Mouse (Mus musculus): ENCODE measurements at regions not wholly inside any gene's neighbourhood (a gene's known extent, or its start where the extent isn't known, plus 50 kb on each side); places are given as distances from the start of the nearest gene placed in this dataset.
"Not testable (repeated sequence)": the region's sequence is repeated elsewhere in the genome, so short reads cannot be mapped to it uniquely, and the experiment has no call there.

GRCm38 (mm10) chr2:166305044-166306002 lies 149.9 kb upstream of the Sulf2 start:
- H3K4me2 ChIP-seq: no peak overlapping the region
- no peaks in the 10 kb centered on the region for H3K27me3 ChIP-seq
- no peak overlapping the region for H3K4me3 ChIP-seq (replicated peaks)

GRCm38 (mm10) chr2:166303854-166304253 lies 148.4 kb upstream of the Sulf2 start:
- Histone ChIP-seq H3K4me2 (no peak overlapping the region), H3K9me3 (replicated peaks) (no peaks in the 10 kb centered on the region), H3K27ac (no peak overlapping the region), H3K36me3 (no peaks in the 10 kb centered on the region), H3K27me3 (no peaks in the 10 kb centered on the region), H3K9ac (no peak overlapping the region), H3K4me1 (peaks cover 17% of the 10 kb centered on the region), H3K4me3 (replicated peaks) (no peak overlapping the region)
- ATAC-seq (replicated peaks; ENCODE audit: low FRiP score): no peak
- WGBS: 73% methylated on average over 2 of the region's 2 CpGs

More at GRCm38 (mm10) chr2:166305044-166306002, 149.9 kb upstream of the Sulf2 start:
- no peak overlapping the region for H3K27ac ChIP-seq
- H3K9ac ChIP-seq: no peak overlapping the region
- WGBS: 73% methylated on average over 30 of the region's 30 CpGs
- peaks cover 17% of the 10 kb centered on the region for H3K4me1 ChIP-seq
- H3K9me3 ChIP-seq (replicated peaks): no peaks in the 10 kb centered on the region
- no peak for ATAC-seq (replicated peaks; ENCODE audit: low FRiP score)
- no peaks in the 10 kb centered on the region for H3K36me3 ChIP-seq

- Histone ChIP-seq H3K9me3 (replicated peaks) (no peaks in the 10 kb centered on the region), H3K4me2 (no peak overlapping the region), H3K36me3 (no peaks in the 10 kb centered on the region), H3K9ac (no peak overlapping the region), H3K27ac (no peak overlapping the region), H3K27me3 (no peaks in the 10 kb centered on the region), H3K4me1 (peaks cover 13% of the 10 kb centered on the region), H3K4me3 (replicated peaks) (no peak overlapping the region)
- no peak for ATAC-seq (replicated peaks; ENCODE audit: low FRiP score)
- WGBS: 63% methylated on average over 9 of the region's 9 CpGs
These were observed 145.7 kb upstream of the Sulf2 start for GRCm38 (mm10) chr2:166301161-166301560.

GRCm38 (mm10) chr2:166294672-166295071 lies 139.2 kb upstream of the Sulf2 start:
- Histone ChIP-seq H3K4me2 (peak overlapping the region; percentile 20; the same call in 1 of the 2 replicates), H3K36me3 (no peaks in the 10 kb centered on the region), H3K4me3 (replicated peaks) (no peak overlapping the region), H3K9me3 (replicated peaks) (no peaks in the 10 kb centered on the region), H3K4me1 (peaks cover 55% of the 10 kb centered on the region), H3K9ac (no peak overlapping the region), H3K27me3 (no peaks in the 10 kb centered on the region), H3K27ac (peak overlapping the region; percentile 56)
- no peak for ATAC-seq (replicated peaks; ENCODE audit: low FRiP score)
- 26% methylated on average over 10 of the region's 10 CpGs for WGBS

GRCm38 (mm10) chr2:166292987-166293386 lies 137.5 kb upstream of the Sulf2 start:
- Histone ChIP-seq H3K27me3 (no peaks in the 10 kb centered on the region), H3K36me3 (no peaks in the 10 kb centered on the region), H3K27ac (no peak overlapping the region), H3K4me2 (no peak overlapping the region), H3K9me3 (replicated peaks) (no peaks in the 10 kb centered on the region), H3K4me3 (replicated peaks) (no peak overlapping the region), H3K4me1 (peaks cover 63% of the 10 kb centered on the region), H3K9ac (no peak overlapping the region)
- WGBS: 74% methylated on average over 6 of the region's 6 CpGs
- no peak for ATAC-seq (replicated peaks; ENCODE audit: low FRiP score)

GRCm38 (mm10) chr2:166291266-166291665 lies 135.8 kb upstream of the Sulf2 start:
- 10% methylated on average over 6 of the region's 6 CpGs for WGBS
- Histone ChIP-seq H3K4me1 (peaks cover 62% of the 10 kb centered on the region), H3K9ac (no peak overlapping the region), H3K36me3 (no peaks in the 10 kb centered on the region), H3K27me3 (no peaks in the 10 kb centered on the region), H3K4me2 (peak overlapping the region; percentile 36), H3K4me3 (replicated peaks) (no peak overlapping the region), H3K9me3 (replicated peaks) (no peaks in the 10 kb centered on the region), H3K27ac (peak overlapping the region; percentile 82)
- ATAC-seq (replicated peaks; ENCODE audit: low FRiP score): peak; percentile 87

- H3K4me1 ChIP-seq: peaks cover 59% of the 10 kb centered on the region
- no peak overlapping the region for H3K4me3 ChIP-seq (replicated peaks)
- H3K9ac ChIP-seq: 0 out of 2 replicates have a peak overlapping the region, but pooled peaks have one; percentile 7
- peak overlapping the region; percentile 82 for H3K27ac ChIP-seq
- H3K36me3 ChIP-seq: no peaks in the 10 kb centered on the region
- whole genome bisulfite sequencing: 17% methylated on average over 9 of the region's 9 CpGs
- no peaks in the 10 kb centered on the region for H3K9me3 ChIP-seq (replicated peaks)
- H3K4me2 ChIP-seq: peak overlapping the region; percentile 36
- ATAC-seq (replicated peaks; ENCODE audit: low FRiP score): peak; percentile 52
- no peaks in the 10 kb centered on the region for H3K27me3 ChIP-seq
These were observed 135.4 kb upstream of the Sulf2 start for GRCm38 (mm10) chr2:166290826-166291225.

- no peak for ATAC-seq (replicated peaks; ENCODE audit: low FRiP score)
- H3K9me3 ChIP-seq (replicated peaks): no peaks in the 10 kb centered on the region
- H3K4me3 ChIP-seq (replicated peaks): no peak overlapping the region
- 0 out of 2 replicates have a peak overlapping the region, but pooled peaks have one; percentile 45 for H3K27ac ChIP-seq
- H3K27me3 ChIP-seq: no peaks in the 10 kb centered on the region
- H3K9ac ChIP-seq: no peak overlapping the region
- H3K4me1 ChIP-seq: peaks cover 42% of the 10 kb centered on the region
- 35% methylated on average over 6 of the region's 6 CpGs for WGBS
- no peak overlapping the region for H3K4me2 ChIP-seq
- no peaks in the 10 kb centered on the region for H3K36me3 ChIP-seq
These were observed 133.7 kb upstream of the Sulf2 start for GRCm38 (mm10) chr2:166289198-166289597.

- H3K4me2 ChIP-seq; H3K36me3 ChIP-seq; H3K27me3 ChIP-seq; H3K4me3 ChIP-seq (replicated peaks); H3K9ac ChIP-seq; H3K4me1 ChIP-seq; H3K9me3 ChIP-seq (replicated peaks): not testable (repeated sequence)
- H3K27ac ChIP-seq: peak overlapping the region; percentile 51; the same call in 1 of the 2 replicates
- no CpG with 5 or more reads among the region's 5 CpGs for WGBS
- 0 out of 2 replicates have a peak, but pooled peaks have one; percentile 2 for ATAC-seq (replicated peaks; ENCODE audit: low FRiP score)
These were observed 125.7 kb upstream of the Sulf2 start for GRCm38 (mm10) chr2:166281137-166281536.

GRCm38 (mm10) chr2:166280651-166281127 lies 125.2 kb upstream of the Sulf2 start:
- Histone ChIP-seq H3K27ac (peak overlapping the region; percentile 51; the same call in 1 of the 2 replicates), H3K9ac (no peak overlapping the region), H3K4me1 (peaks cover 6% of the 10 kb centered on the region; the same call in 1 of the 2 replicates), H3K4me3 (replicated peaks) (no peak overlapping the region), H3K27me3 (no peaks in the 10 kb centered on the region), H3K4me2 (no peak overlapping the region), H3K36me3 (no peaks in the 10 kb centered on the region), H3K9me3 (replicated peaks) (no peaks in the 10 kb centered on the region)
- 40% methylated on average over 5 of the region's 5 CpGs for WGBS
- ATAC-seq (replicated peaks; ENCODE audit: low FRiP score): peak; percentile 52; the same call in 1 of the 2 replicates

GRCm38 (mm10) chr2:166279676-166280075 lies 124.2 kb upstream of the Sulf2 start:
- no peak overlapping the region for H3K4me2 ChIP-seq
- H3K4me1 ChIP-seq: peaks cover 6% of the 10 kb centered on the region; the same call in 1 of the 2 replicates
- no peak overlapping the region for H3K4me3 ChIP-seq (replicated peaks)
- H3K27me3 ChIP-seq: no peaks in the 10 kb centered on the region
- no peak overlapping the region for H3K9ac ChIP-seq
- WGBS: 87% methylated on average over 15 of the region's 15 CpGs
- no peak for ATAC-seq (replicated peaks; ENCODE audit: low FRiP score)
- H3K36me3 ChIP-seq: no peaks in the 10 kb centered on the region
- no peaks in the 10 kb centered on the region for H3K9me3 ChIP-seq (replicated peaks)
- H3K27ac ChIP-seq: no peak overlapping the region

GRCm38 (mm10) chr2:166275398-166275797 lies 119.9 kb upstream of the Sulf2 start:
- Histone ChIP-seq H3K4me3 (replicated peaks) (no peak overlapping the region), H3K4me1 (peaks cover 15% of the 10 kb centered on the region), H3K27me3 (no peaks in the 10 kb centered on the region), H3K27ac (no peak overlapping the region), H3K36me3 (no peaks in the 10 kb centered on the region), H3K9me3 (replicated peaks) (no peaks in the 10 kb centered on the region), H3K9ac (no peak overlapping the region), H3K4me2 (no peak overlapping the region)
- ATAC-seq (replicated peaks; ENCODE audit: low FRiP score): no peak
- 84% methylated on average over 8 of the region's 8 CpGs for WGBS

Data from kidney, embryonic 15.5 days (tissue).